Mouse (Mus musculus): ENCODE data around the gene Smurf1.

GRCm38 (mm10) chr5:144942431-144942830 lies 23.2 kb downstream of the Smurf1 start:
- TF ChIP-seq CTCF (IDR thresholded peaks at IDR 0.05; ENCODE audit: low read depth, low read length): no peak
- TF ChIP-seq TAL1 (conservative IDR thresholded peaks at IDR 0.05; ENCODE audit: low read depth, low read length): no peak
- TF ChIP-seq GATA1 (IDR thresholded peaks at IDR 0.05; ENCODE audit: borderline replicate concordance, low read length): no peak
- no peak for TF ChIP-seq POLR2AphosphoS5 (IDR thresholded peaks at IDR 0.05; ENCODE audit: insufficient replicate concordance, low read depth, low read length)
- TF ChIP-seq GATA2 (IDR thresholded peaks at IDR 0.05; ENCODE audit: borderline replicate concordance, low read depth, low read length): no peak

Data from G1E (cell line).